Mouse (Mus musculus): ENCODE data around the gene Oasl2. TPM values are rescaled to one million over a fixed set of nuclear protein-coding genes. Genes with fewer than 3 reads are reported as not detected.
"Not testable (repeated sequence)": the region's sequence is repeated elsewhere in the genome, so short reads cannot be mapped to it uniquely, and the experiment has no call there.

The Oasl2 gene
- polyA plus RNA-seq, 1 experiment from 2014 or later, result 7.9 TPM

GRCm38 (mm10) chr5:114875858-114876257, 20.9 kb upstream of the Oasl2 start:
- Histone ChIP-seq H3K9me3 (ENCODE audit: control insufficient read depth, low read length) (no peaks in the 10 kb centered on the region), H3K36me3 (ENCODE audit: control insufficient read depth, insufficient read depth, low read length) (no peaks in the 10 kb centered on the region), H3K4me1 (ENCODE audit: control insufficient read depth, insufficient read depth, low read length) (no peaks in the 10 kb centered on the region), H3K9ac (replicated peaks; ENCODE audit: low read length) (no peak overlapping the region), H3K4me3 (replicated peaks; ENCODE audit: low read depth, low read length) (no peak overlapping the region), H3K27me3 (ENCODE audit: control insufficient read depth, insufficient read depth, low read length) (no peaks in the 10 kb centered on the region), H3K27ac (replicated peaks; ENCODE audit: low read depth, low read length) (no peak overlapping the region), H3K4me2 (ENCODE audit: low read length) (no peak overlapping the region)
- WGBS, result 54% methylated on average over 6 of the region's 6 CpGs
- ATAC-seq (ENCODE audit: low FRiP score, low TSS enrichment), result no peak
- no peak for DNase-seq

- Histone ChIP-seq H3K9ac (replicated peaks; ENCODE audit: low read length) (no peak overlapping the region), H3K4me2 (ENCODE audit: low read length) (no peak overlapping the region), H3K27ac (replicated peaks; ENCODE audit: low read depth, low read length) (no peak overlapping the region), H3K27me3 (ENCODE audit: control insufficient read depth, insufficient read depth, low read length) (no peaks in the 10 kb centered on the region), H3K4me3 (replicated peaks; ENCODE audit: low read depth, low read length) (no peak overlapping the region), H3K36me3 (ENCODE audit: control insufficient read depth, insufficient read depth, low read length) (no peaks in the 10 kb centered on the region), H3K4me1 (ENCODE audit: control insufficient read depth, insufficient read depth, low read length) (no peaks in the 10 kb centered on the region), H3K9me3 (ENCODE audit: control insufficient read depth, low read length) (no peaks in the 10 kb centered on the region)
- ATAC-seq (ENCODE audit: low FRiP score, low TSS enrichment) (no peak), DNase-seq (no peak)
- WGBS, result 31% methylated on average over 6 of the region's 6 CpGs
These were observed 20.4 kb upstream of the Oasl2 start for GRCm38 (mm10) chr5:114876331-114876730.

GRCm38 (mm10) chr5:114877487-114877886, 19.2 kb upstream of the Oasl2 start:
- Histone ChIP-seq H3K9me3 (ENCODE audit: control insufficient read depth, low read length) (no peaks in the 10 kb centered on the region), H3K4me2 (ENCODE audit: low read length) (no peak overlapping the region), H3K36me3 (ENCODE audit: control insufficient read depth, insufficient read depth, low read length) (no peaks in the 10 kb centered on the region), H3K27me3 (ENCODE audit: control insufficient read depth, insufficient read depth, low read length) (no peaks in the 10 kb centered on the region), H3K4me1 (ENCODE audit: control insufficient read depth, insufficient read depth, low read length) (no peaks in the 10 kb centered on the region), H3K9ac (replicated peaks; ENCODE audit: low read length) (no peak overlapping the region), H3K27ac (replicated peaks; ENCODE audit: low read depth, low read length) (no peak overlapping the region), H3K4me3 (replicated peaks; ENCODE audit: low read depth, low read length) (no peak overlapping the region)
- 72% methylated on average over 7 of the region's 7 CpGs for WGBS
- no peak for ATAC-seq (ENCODE audit: low FRiP score, low TSS enrichment)
- no peak for DNase-seq

GRCm38 (mm10) chr5:114879399-114879798, 17.3 kb upstream of the Oasl2 start:
- ATAC-seq (ENCODE audit: low FRiP score, low TSS enrichment) (no peak), DNase-seq (no peak)
- no peaks in the 10 kb centered on the region for H3K9me3 ChIP-seq (ENCODE audit: control insufficient read depth, low read length)
- H3K36me3 ChIP-seq (ENCODE audit: control insufficient read depth, insufficient read depth, low read length), result no peaks in the 10 kb centered on the region
- no peak overlapping the region for H3K9ac ChIP-seq (replicated peaks; ENCODE audit: low read length)
- no peak overlapping the region for H3K27ac ChIP-seq (replicated peaks; ENCODE audit: low read depth, low read length)
- 75% methylated on average over 13 of the region's 13 CpGs for WGBS
- H3K4me1 ChIP-seq (ENCODE audit: control insufficient read depth, insufficient read depth, low read length), result no peaks in the 10 kb centered on the region
- H3K27me3 ChIP-seq (ENCODE audit: control insufficient read depth, insufficient read depth, low read length), result no peaks in the 10 kb centered on the region
- no peak overlapping the region for H3K4me2 ChIP-seq (ENCODE audit: low read length)
- no peak overlapping the region for H3K4me3 ChIP-seq (replicated peaks; ENCODE audit: low read depth, low read length)

- WGBS, result 94% methylated on average over 6 of the region's 7 CpGs
- not testable (repeated sequence) for H3K9ac ChIP-seq (replicated peaks; ENCODE audit: low read length); H3K4me1 ChIP-seq (ENCODE audit: control insufficient read depth, insufficient read depth, low read length); ATAC-seq (ENCODE audit: low FRiP score, low TSS enrichment); DNase-seq; H3K27me3 ChIP-seq (ENCODE audit: control insufficient read depth, insufficient read depth, low read length); H3K4me3 ChIP-seq (replicated peaks; ENCODE audit: low read depth, low read length); H3K9me3 ChIP-seq (ENCODE audit: control insufficient read depth, low read length); H3K4me2 ChIP-seq (ENCODE audit: low read length); H3K36me3 ChIP-seq (ENCODE audit: control insufficient read depth, insufficient read depth, low read length); H3K27ac ChIP-seq (replicated peaks; ENCODE audit: low read depth, low read length)
These were observed 14.4 kb upstream of the Oasl2 start for GRCm38 (mm10) chr5:114882319-114882718.

- ATAC-seq (ENCODE audit: low FRiP score, low TSS enrichment) (no peak), DNase-seq (no peak)
- no peaks in the 10 kb centered on the region for H3K9me3 ChIP-seq (ENCODE audit: control insufficient read depth, low read length)
- no peak overlapping the region for H3K27ac ChIP-seq (replicated peaks; ENCODE audit: low read depth, low read length)
- WGBS, result 97% methylated on average over 11 of the region's 11 CpGs
- no peaks in the 10 kb centered on the region for H3K4me1 ChIP-seq (ENCODE audit: control insufficient read depth, insufficient read depth, low read length)
- H3K36me3 ChIP-seq (ENCODE audit: control insufficient read depth, insufficient read depth, low read length), result no peaks in the 10 kb centered on the region
- no peak overlapping the region for H3K4me3 ChIP-seq (replicated peaks; ENCODE audit: low read depth, low read length)
- no peak overlapping the region for H3K4me2 ChIP-seq (ENCODE audit: low read length)
- no peak overlapping the region for H3K9ac ChIP-seq (replicated peaks; ENCODE audit: low read length)
- H3K27me3 ChIP-seq (ENCODE audit: control insufficient read depth, insufficient read depth, low read length), result no peaks in the 10 kb centered on the region
These were observed 13.7 kb upstream of the Oasl2 start for GRCm38 (mm10) chr5:114883022-114883421.

- no peak overlapping the region for H3K4me2 ChIP-seq (ENCODE audit: low read length)
- WGBS, result 88% methylated on average over 6 of the region's 6 CpGs
- no peaks in the 10 kb centered on the region for H3K4me1 ChIP-seq (ENCODE audit: control insufficient read depth, insufficient read depth, low read length)
- H3K27me3 ChIP-seq (ENCODE audit: control insufficient read depth, insufficient read depth, low read length), result no peaks in the 10 kb centered on the region
- no peak overlapping the region for H3K9ac ChIP-seq (replicated peaks; ENCODE audit: low read length)
- no peak overlapping the region for H3K27ac ChIP-seq (replicated peaks; ENCODE audit: low read depth, low read length)
- H3K9me3 ChIP-seq (ENCODE audit: control insufficient read depth, low read length), result no peaks in the 10 kb centered on the region
- DNase-seq (no peak), ATAC-seq (ENCODE audit: low FRiP score, low TSS enrichment) (no peak)
- no peaks in the 10 kb centered on the region for H3K36me3 ChIP-seq (ENCODE audit: control insufficient read depth, insufficient read depth, low read length)
- no peak overlapping the region for H3K4me3 ChIP-seq (replicated peaks; ENCODE audit: low read depth, low read length)
These were observed 9.9 kb upstream of the Oasl2 start for GRCm38 (mm10) chr5:114886801-114887200.

- WGBS, result 82% methylated on average over 2 of the region's 2 CpGs
- ATAC-seq (ENCODE audit: low FRiP score, low TSS enrichment), result no peak
- no peak overlapping the region for H3K4me2 ChIP-seq (ENCODE audit: low read length)
These were observed 7.7 kb upstream of the Oasl2 start for GRCm38 (mm10) chr5:114888995-114889394.

GRCm38 (mm10) chr5:114895542-114895941, 1.2 kb upstream of the Oasl2 start:
- Histone ChIP-seq H3K4me1 (ENCODE audit: control insufficient read depth, insufficient read depth, low read length) (no peaks in the 10 kb centered on the region), H3K9ac (replicated peaks; ENCODE audit: low read length) (no peak overlapping the region), H3K4me2 (ENCODE audit: low read length) (no peak overlapping the region), H3K27me3 (ENCODE audit: control insufficient read depth, insufficient read depth, low read length) (no peaks in the 10 kb centered on the region), H3K27ac (replicated peaks; ENCODE audit: low read depth, low read length) (no peak overlapping the region), H3K4me3 (replicated peaks; ENCODE audit: low read depth, low read length) (no peak overlapping the region), H3K36me3 (ENCODE audit: control insufficient read depth, insufficient read depth, low read length) (no peaks in the 10 kb centered on the region), H3K9me3 (ENCODE audit: control insufficient read depth, low read length) (no peaks in the 10 kb centered on the region)
- no peak for ATAC-seq (ENCODE audit: low FRiP score, low TSS enrichment)
- DNase-seq, result no peak
- WGBS, result 85% methylated on average over 4 of the region's 4 CpGs

More at GRCm38 (mm10) chr5:114888995-114889394, 7.7 kb upstream of the Oasl2 start:
- H3K9ac ChIP-seq (replicated peaks; ENCODE audit: low read length), result no peak overlapping the region
- H3K9me3 ChIP-seq (ENCODE audit: control insufficient read depth, low read length), result no peaks in the 10 kb centered on the region
- no peaks in the 10 kb centered on the region for H3K36me3 ChIP-seq (ENCODE audit: control insufficient read depth, insufficient read depth, low read length)
- no peaks in the 10 kb centered on the region for H3K4me1 ChIP-seq (ENCODE audit: control insufficient read depth, insufficient read depth, low read length)
- H3K27ac ChIP-seq (replicated peaks; ENCODE audit: low read depth, low read length), result no peak overlapping the region
- H3K27me3 ChIP-seq (ENCODE audit: control insufficient read depth, insufficient read depth, low read length), result no peaks in the 10 kb centered on the region
- no peak overlapping the region for H3K4me3 ChIP-seq (replicated peaks; ENCODE audit: low read depth, low read length)
- no peak for DNase-seq

Measured in midbrain, embryonic 14.5 days (tissue).